Mouse (Mus musculus) heart, embryonic 16.5 days (tissue): ENCODE results near the gene Apoh. TPM values are rescaled to one million over a fixed set of nuclear protein-coding genes. Genes with fewer than 3 reads are reported as not detected.

Source experiments
- ATAC-seq: fragments of 200-750 bp; cut with Nextera tagmentation; replicated peaks from 2 replicates; pipeline ENCODE4 v1.8.0; 2017; ENCODE audit warnings: moderate number of reproducible peaks; ENCODE audit not compliant: insufficient read depth, low FRiP score; ENCODE audit errors: extremely low read depth
- H3K27ac ChIP-seq: fragments of 300-500 bp; sonication (generic); 2 replicates; pipeline ENCODE4 v1.5.1; 2014; ENCODE audit warnings: mild to moderate bottlenecking, low read length, control low read depth, moderate library complexity
- H3K27me3 ChIP-seq: fragments of 300-500 bp; sonication (generic); 2 replicates; pipeline ENCODE4 v1.6.1; 2014; ENCODE audit warnings: low read length, mixed read lengths; ENCODE audit not compliant: control insufficient read depth, insufficient read depth
- H3K36me3 ChIP-seq: fragments of 300-500 bp; sonication (generic); 2 replicates; pipeline ENCODE4 v1.6.1; 2014; ENCODE audit not compliant: control insufficient read depth, insufficient read depth
- H3K4me1 ChIP-seq: fragments of 300-500 bp; sonication (generic); 2 replicates; pipeline ENCODE4 v1.6.1; 2014; ENCODE audit warnings: low read length, mixed read lengths; ENCODE audit not compliant: control insufficient read depth, insufficient read depth
- H3K4me2 ChIP-seq: fragments of 300-500 bp; sonication (generic); 2 replicates; pipeline ENCODE4 v1.6.1; 2014; ENCODE audit warnings: low read depth, mild to moderate bottlenecking, control low read depth, low read length
- H3K4me3 ChIP-seq: fragments of 300-500 bp; sonication (generic); 2 replicates; pipeline ENCODE4 v1.5.1; 2014; ENCODE audit warnings: mild to moderate bottlenecking, control low read depth, low read length
- H3K9ac ChIP-seq: fragments of 300-500 bp; sonication (generic); 2 replicates; pipeline ENCODE4 v1.6.1; 2014; ENCODE audit warnings: low read length, control low read depth
- H3K9me3 ChIP-seq: fragments of 300-500 bp; sonication (generic); replicated peaks from 2 replicates; pipeline ENCODE4 v1.6.1; 2016; ENCODE audit warnings: low read length; ENCODE audit not compliant: control insufficient read depth
- WGBS: fragments of 180-500 bp; shearing (Covaris S2); extraction: QIAGEN DNeasy Blood & Tissue Kit; methylation state at CpG from one replicate; pipeline ENCODE4 v1.1.7; 2014; 5-methylcytosine and 5-hydroxymethylcytosine counted together
- polyA plus RNA-seq: library from polyadenylated mRNA; unstranded; fragments of >200 nt; fragmentation: Nextera tagmentation; extraction: Ambion mirVana; gene quantifications from 2 replicates; pipeline ENCODE4 v1.2.1, GENCODE M21; 2015

Apoh gene
- polyA plus RNA-seq, 1 experiment from 2014 or later = 0.66 TPM

DNA sequence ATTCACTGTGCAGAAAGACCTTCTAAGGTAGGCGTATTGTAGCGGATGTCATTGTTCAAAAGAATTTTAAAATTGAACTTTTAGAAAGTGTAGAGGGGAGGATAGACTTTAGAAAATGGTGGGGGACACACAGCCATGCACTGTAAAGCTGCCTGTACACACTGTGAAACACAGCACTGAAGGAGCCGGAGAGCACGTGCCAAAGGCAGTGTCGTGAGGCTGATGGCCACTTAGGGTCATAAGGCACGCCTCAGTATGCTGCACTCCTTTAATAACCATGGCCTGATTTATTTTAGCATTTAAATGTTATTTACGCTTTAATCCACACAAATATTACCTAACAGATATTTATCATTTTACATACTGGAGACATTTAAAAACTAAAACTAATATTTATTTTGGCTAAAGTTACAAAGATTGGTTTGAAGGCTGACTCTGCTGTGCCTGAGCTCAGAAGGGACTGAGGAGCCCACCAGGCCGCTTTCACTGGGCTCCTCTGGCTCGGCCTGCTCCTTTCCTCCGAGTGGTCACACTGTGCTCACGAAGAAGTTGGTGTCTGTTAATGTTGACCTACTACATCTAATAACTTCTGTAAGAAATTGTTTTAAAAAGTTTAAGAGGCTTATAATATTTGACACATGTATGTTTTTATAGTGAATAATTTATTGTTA lies 100.9 kb downstream of the Apoh start:
- Histone ChIP-seq H3K9ac (no peak overlapping the region), H3K9me3 (no peaks in the 10 kb centered on the region), H3K4me3 (no peak overlapping the region), H3K4me2 (no peak overlapping the region), H3K27ac (no peak overlapping the region), H3K4me1 (no peaks in the 10 kb centered on the region), H3K36me3 (peaks cover 6% of the 10 kb centered on the region; the same call in 1 of the 2 replicates), H3K27me3 (no peaks in the 10 kb centered on the region)
- 82% methylated on average over 11 of the region's 11 CpGs for WGBS
- no peak for ATAC-seq

- Histone ChIP-seq H3K9ac (no peak overlapping the region), H3K9me3 (peaks cover 4% of the 10 kb centered on the region; the same call in 1 of the 2 replicates), H3K36me3 (no peaks in the 10 kb centered on the region), H3K4me3 (no peak overlapping the region), H3K4me2 (no peak overlapping the region), H3K4me1 (no peaks in the 10 kb centered on the region), H3K27me3 (no peaks in the 10 kb centered on the region), H3K27ac (no peak overlapping the region)
- no peak for ATAC-seq
These were observed 104.0 kb downstream of the Apoh start for GRCm38 (mm10) chr11:108447148-108447547.

DNA sequence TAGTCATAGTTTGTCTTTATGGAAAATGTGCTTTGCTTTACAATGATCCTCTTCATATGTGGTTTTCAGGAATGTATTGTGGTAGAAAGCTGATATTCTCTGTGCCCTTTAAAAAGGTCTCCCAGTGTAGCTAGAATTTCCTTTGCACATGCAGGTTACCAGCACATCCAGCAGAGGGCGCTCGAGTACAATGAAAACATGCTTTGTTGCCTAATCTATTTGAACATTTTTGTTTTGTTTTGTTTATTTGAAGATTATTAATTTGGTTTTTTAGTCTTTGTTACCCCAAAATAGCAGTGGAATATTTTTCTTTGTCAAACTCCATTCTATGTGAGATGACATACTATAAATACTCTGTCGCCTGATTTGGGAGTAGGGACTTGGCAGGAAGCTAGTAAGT lies 106.7 kb downstream of the Apoh start:
- Histone ChIP-seq H3K27ac (no peak overlapping the region), H3K36me3 (no peaks in the 10 kb centered on the region), H3K4me1 (no peaks in the 10 kb centered on the region), H3K9ac (no peak overlapping the region), H3K9me3 (peaks cover 4% of the 10 kb centered on the region; the same call in 1 of the 2 replicates), H3K4me3 (no peak overlapping the region), H3K27me3 (no peaks in the 10 kb centered on the region), H3K4me2 (no peak overlapping the region)
- 23% methylated on average over 3 of the region's 3 CpGs for WGBS
- ATAC-seq = no peak

DNA sequence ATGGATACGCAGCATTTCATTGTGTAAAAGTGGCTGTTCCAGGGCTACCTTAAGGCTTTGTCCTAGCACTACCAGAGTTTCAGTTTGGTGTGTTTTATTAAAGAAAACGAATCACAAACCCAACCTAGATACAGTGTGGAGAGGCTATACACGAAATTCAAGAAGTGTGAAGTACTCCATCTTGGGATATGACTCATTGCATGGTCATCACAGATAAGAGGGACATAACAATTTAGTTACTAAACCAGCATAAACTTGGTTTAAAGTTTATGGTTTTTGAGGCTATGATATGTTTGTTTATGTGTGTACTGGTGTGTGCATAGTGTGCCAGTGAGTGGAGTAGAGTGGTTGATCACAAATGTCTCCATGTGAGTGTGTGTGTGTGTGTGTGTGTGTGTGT lies 116.4 kb downstream of the Apoh start:
- Histone ChIP-seq H3K27ac (no peak overlapping the region), H3K4me1 (0 out of 2 replicates have a peak, but pooled peaks cover 2% of the 10 kb centered on the region), H3K27me3 (no peaks in the 10 kb centered on the region), H3K9ac (no peak overlapping the region), H3K36me3 (0 out of 2 replicates have a peak, but pooled peaks cover 2% of the 10 kb centered on the region), H3K9me3 (no peaks in the 10 kb centered on the region), H3K4me2 (no peak overlapping the region), H3K4me3 (no peak overlapping the region)
- ATAC-seq = no peak
- WGBS = 74% methylated on average over 3 of the region's 3 CpGs

Other genes starting within 250 kb of the Apoh start
- gene Prkca, start 574 bp downstream of the Apoh start, polyA plus RNA-seq = 12.9 and 14.4 TPM in 2 replicates
- 6.3 and 10.6 TPM in 2 replicates for gene Cep112, start 81.8 kb downstream of the Apoh start, polyA plus RNA-seq